Mouse (Mus musculus): ENCODE measurements at regions not wholly inside any gene's neighbourhood (a gene's known extent, or its start where the extent isn't known, plus 50 kb on each side); places are given as distances from the start of the nearest gene placed in this dataset.

DNA sequence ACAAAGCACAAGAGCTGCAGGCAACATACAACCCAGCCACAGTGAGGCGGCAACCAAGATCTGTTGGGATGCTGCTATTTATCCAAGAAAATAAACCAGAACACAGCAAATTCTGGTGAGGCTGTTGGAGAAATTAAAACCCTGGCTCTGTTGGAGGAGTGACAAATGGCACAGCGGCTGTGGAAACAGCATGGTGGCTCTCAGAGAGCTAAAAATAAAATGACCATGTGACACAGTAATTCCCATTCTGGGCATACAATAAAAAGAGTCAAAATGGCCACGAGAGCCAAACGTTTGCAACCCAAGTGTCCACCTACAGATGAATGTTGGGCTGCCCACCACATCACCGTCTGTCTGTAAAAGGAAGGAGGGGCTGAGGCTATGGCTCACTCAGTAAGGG is 55.9 kb upstream of the Zdhhc25 start:
- no peak for ATAC-seq (replicated peaks in 1 of 2; ENCODE audit: insufficient read depth in 1 of 2, low FRiP score in 2 of 2, low TSS enrichment in 1 of 2, low read depth in 1 of 2, poor library complexity in 2 of 2, severe bottlenecking in 2 of 2)

GRCm38 (mm10) chr15:88548261-88548660 is 51.8 kb upstream of the Zdhhc25 start:
- no peak for ATAC-seq (replicated peaks in 1 of 2; ENCODE audit: insufficient read depth in 1 of 2, low FRiP score in 2 of 2, low TSS enrichment in 1 of 2, low read depth in 1 of 2, poor library complexity in 2 of 2, severe bottlenecking in 2 of 2)

Measured in hematopoietic stem cell, adult 5-6 weeks (primary cell).